Mouse (Mus musculus) forebrain, embryonic 16.5 days (tissue): ENCODE measurements at regions not wholly inside any gene's neighbourhood (a gene's known extent, or its start where the extent isn't known, plus 50 kb on each side); places are given as distances from the start of the nearest gene placed in this dataset.
"Not testable (repeated sequence)": the region's sequence is repeated elsewhere in the genome, so short reads cannot be mapped to it uniquely, and the experiment has no call there.

Experiments
- ATAC-seq: fragments of 200-750 bp; cut with Nextera tagmentation; 2 replicates; pipeline ENCODE4 v1.8.0; 2017; ENCODE audit warnings: mild to moderate bottlenecking, moderate library complexity
- H3K27ac ChIP-seq: fragments of 300-500 bp; sonication (generic); 2 replicates; pipeline ENCODE4 v1.5.1; 2014; ENCODE audit warnings: low read length, control low read depth
- H3K27me3 ChIP-seq: fragments of 300-500 bp; sonication (generic); replicated peaks from 2 replicates; pipeline ENCODE4 v1.6.1; 2014; ENCODE audit warnings: low read length; ENCODE audit not compliant: control insufficient read depth, insufficient read depth
- H3K36me3 ChIP-seq: fragments of 300-500 bp; sonication (generic); 2 replicates; pipeline ENCODE4 v1.6.1; 2014; ENCODE audit not compliant: control insufficient read depth, insufficient read depth
- H3K4me1 ChIP-seq: fragments of 300-500 bp; sonication (generic); replicated peaks from 2 replicates; pipeline ENCODE4 v1.6.1; 2014; ENCODE audit warnings: low read length; ENCODE audit not compliant: control insufficient read depth, insufficient read depth
- H3K4me2 ChIP-seq: fragments of 300-500 bp; sonication (generic); 2 replicates; pipeline ENCODE4 v1.6.1; 2014; ENCODE audit warnings: mild to moderate bottlenecking, low read length, control low read depth
- H3K4me3 ChIP-seq: fragments of 300-500 bp; sonication (generic); replicated peaks from 2 replicates; pipeline ENCODE4 v1.5.1; 2014; ENCODE audit warnings: mild to moderate bottlenecking, low read length, control low read depth
- H3K9ac ChIP-seq: fragments of 300-500 bp; sonication (generic); replicated peaks from 2 replicates; pipeline ENCODE4 v1.6.1; 2014; ENCODE audit warnings: low read depth, low read length, control low read depth
- H3K9me3 ChIP-seq: fragments of 300-500 bp; sonication (generic); 2 replicates; pipeline ENCODE4 v1.6.1; 2016; ENCODE audit warnings: low read length; ENCODE audit not compliant: control insufficient read depth
- WGBS: fragments of 180-500 bp; shearing (Covaris S2); extraction: QIAGEN DNeasy Blood & Tissue Kit; methylation state at CpG from one replicate; pipeline ENCODE4 v1.1.7; 2014; 5-methylcytosine and 5-hydroxymethylcytosine counted together

- Histone ChIP-seq H3K27me3 (no peaks in the 10 kb centered on the region), H3K4me1 (no peaks in the 10 kb centered on the region), H3K36me3 (no peaks in the 10 kb centered on the region), H3K9ac (no peak overlapping the region), H3K4me2 (no peak overlapping the region), H3K4me3 (no peak overlapping the region), H3K27ac (no peak overlapping the region), H3K9me3 (no peaks in the 10 kb centered on the region)
- 87% methylated on average over 3 of the region's 3 CpGs for WGBS
- no peak for ATAC-seq
Measured at GRCm38 (mm10) chr17:55186361-55186760, 258.8 kb upstream of the St6gal2 start.

GRCm38 (mm10) chr17:55186826-55187225, 258.4 kb upstream of the St6gal2 start:
- Histone ChIP-seq H3K36me3 (no peaks in the 10 kb centered on the region), H3K4me2 (no peak overlapping the region), H3K27me3 (no peaks in the 10 kb centered on the region), H3K9ac (no peak overlapping the region), H3K4me3 (no peak overlapping the region), H3K27ac (no peak overlapping the region), H3K9me3 (no peaks in the 10 kb centered on the region), H3K4me1 (no peaks in the 10 kb centered on the region)
- no peak for ATAC-seq
- 77% methylated on average over 3 of the region's 3 CpGs for WGBS

GRCm38 (mm10) chr17:55206585-55206984, 238.6 kb upstream of the St6gal2 start:
- WGBS: 80% methylated on average over 1 of the region's 1 CpGs
- Histone ChIP-seq H3K9me3 (no peaks in the 10 kb centered on the region), H3K4me2 (no peak overlapping the region), H3K27me3 (no peaks in the 10 kb centered on the region), H3K9ac (no peak overlapping the region), H3K36me3 (no peaks in the 10 kb centered on the region), H3K4me1 (no peaks in the 10 kb centered on the region), H3K27ac (no peak overlapping the region), H3K4me3 (no peak overlapping the region)
- no peak for ATAC-seq

GRCm38 (mm10) chr17:55218176-55219099, 226.7 kb upstream of the St6gal2 start:
- ATAC-seq, H3K9ac ChIP-seq, H3K27ac ChIP-seq, H3K4me3 ChIP-seq, H3K36me3 ChIP-seq, H3K4me2 ChIP-seq, H3K4me1 ChIP-seq, H3K27me3 ChIP-seq, H3K9me3 ChIP-seq: not testable (repeated sequence)
- WGBS: 86% methylated on average over 8 of the region's 8 CpGs

- no peak overlapping the region for H3K27ac ChIP-seq
- H3K4me2 ChIP-seq: no peak overlapping the region
- H3K9ac ChIP-seq: no peak overlapping the region
- no peak overlapping the region for H3K4me3 ChIP-seq
- no peaks in the 10 kb centered on the region for H3K27me3 ChIP-seq
- no peak for ATAC-seq
- no peaks in the 10 kb centered on the region for H3K36me3 ChIP-seq
- WGBS: 69% methylated on average over 3 of the region's 3 CpGs
- no peaks in the 10 kb centered on the region for H3K4me1 ChIP-seq
- no peaks in the 10 kb centered on the region for H3K9me3 ChIP-seq
Measured at GRCm38 (mm10) chr17:55224058-55224457, 221.1 kb upstream of the St6gal2 start.

- H3K27me3 ChIP-seq: no peaks in the 10 kb centered on the region
- H3K9ac ChIP-seq: no peak overlapping the region
- no peak overlapping the region for H3K27ac ChIP-seq
- no peak overlapping the region for H3K4me2 ChIP-seq
- no peaks in the 10 kb centered on the region for H3K4me1 ChIP-seq
- H3K4me3 ChIP-seq: no peak overlapping the region
- no peaks in the 10 kb centered on the region for H3K9me3 ChIP-seq
- no peaks in the 10 kb centered on the region for H3K36me3 ChIP-seq
- no peak for ATAC-seq
- 61% methylated on average over 4 of the region's 4 CpGs for WGBS
Measured at GRCm38 (mm10) chr17:55234262-55234661, 210.9 kb upstream of the St6gal2 start.

- 93% methylated on average over 2 of the region's 2 CpGs for WGBS
- no peaks in the 10 kb centered on the region for H3K9me3 ChIP-seq
- no peak for ATAC-seq
- no peaks in the 10 kb centered on the region for H3K27me3 ChIP-seq
- H3K4me1 ChIP-seq: no peaks in the 10 kb centered on the region
- no peak overlapping the region for H3K4me3 ChIP-seq
- H3K4me2 ChIP-seq: no peak overlapping the region
- H3K9ac ChIP-seq: no peak overlapping the region
- H3K27ac ChIP-seq: no peak overlapping the region
- H3K36me3 ChIP-seq: no peaks in the 10 kb centered on the region
Measured at GRCm38 (mm10) chr17:55262638-55263037, 182.5 kb upstream of the St6gal2 start.

GRCm38 (mm10) chr17:55276541-55276940, 168.6 kb upstream of the St6gal2 start:
- no peaks in the 10 kb centered on the region for H3K9me3 ChIP-seq
- ATAC-seq: no peak
- H3K9ac ChIP-seq: no peak overlapping the region
- no peaks in the 10 kb centered on the region for H3K36me3 ChIP-seq
- H3K4me3 ChIP-seq: no peak overlapping the region
- H3K4me1 ChIP-seq: no peaks in the 10 kb centered on the region
- no peak overlapping the region for H3K27ac ChIP-seq
- no peak overlapping the region for H3K4me2 ChIP-seq
- 67% methylated on average over 1 of the region's 1 CpGs for WGBS
- H3K27me3 ChIP-seq: no peaks in the 10 kb centered on the region

GRCm38 (mm10) chr17:55281276-55281675, 163.9 kb upstream of the St6gal2 start:
- no peak overlapping the region for H3K4me3 ChIP-seq
- ATAC-seq: no peak

More at GRCm38 (mm10) chr17:55281276-55281675, 163.9 kb upstream of the St6gal2 start:
- Histone ChIP-seq H3K9ac (no peak overlapping the region), H3K36me3 (no peaks in the 10 kb centered on the region), H3K4me2 (no peak overlapping the region), H3K4me1 (no peaks in the 10 kb centered on the region), H3K27ac (no peak overlapping the region), H3K9me3 (no peaks in the 10 kb centered on the region), H3K27me3 (no peaks in the 10 kb centered on the region)
